Mouse (Mus musculus): ENCODE results near the gene Zfand6.

DNA sequence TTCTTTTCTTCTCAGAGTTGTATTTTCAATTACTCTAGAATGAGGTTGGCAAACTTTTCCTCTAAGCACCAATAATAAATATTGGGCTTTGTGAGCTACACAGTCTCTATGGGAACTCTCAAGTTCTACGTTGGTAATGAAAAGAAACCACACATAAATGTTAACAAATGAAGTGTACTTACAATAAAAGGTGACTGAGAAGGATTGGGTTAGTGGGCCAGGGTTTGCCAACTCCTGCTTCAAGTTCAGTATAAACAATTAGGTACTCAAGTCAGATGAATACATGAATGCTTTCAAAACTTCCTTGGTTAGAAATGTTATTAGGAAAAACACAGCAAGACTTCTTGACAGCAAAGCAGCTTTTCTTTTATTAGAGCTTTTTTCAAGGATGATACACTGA lies 43.5 kb downstream of the Zfand6 start:
- TF ChIP-seq CTCF (IDR thresholded peaks at IDR 0.05; ENCODE audit: control insufficient read depth, insufficient read depth, insufficient read length) = no peak
- no peak for TF ChIP-seq MYOD1 (IDR thresholded peaks at IDR 0.05; ENCODE audit: control insufficient read depth, insufficient read length, low read depth)
- no peak for TF ChIP-seq USF1 (IDR thresholded peaks at IDR 0.05; ENCODE audit: low read depth)
- no peak for TF ChIP-seq MYOG (IDR thresholded peaks at IDR 0.05; ENCODE audit: control insufficient read depth, extremely low read depth, insufficient read length)
- TF ChIP-seq MAX (IDR thresholded peaks at IDR 0.05) = no peak
- TF ChIP-seq FOSL1 (IDR thresholded peaks at IDR 0.05; ENCODE audit: insufficient read depth, low read length, poor library complexity, severe bottlenecking) = no peak
